Mouse (Mus musculus) liver, postnatal 0 days (tissue): ENCODE results near the gene Col5a2.

ENCODE experiments used
- CTCF ChIP-seq: sonication (generic); IDR thresholded peaks from 2 replicates; pipeline ENCODE4 v1.5.1; 2016; ENCODE audit warnings: antibody characterized with exemption, low read depth
- EP300 ChIP-seq: IDR thresholded peaks from 2 replicates; pipeline ENCODE4 v1.6.1; 2016; ENCODE audit warnings: antibody characterized with exemption, low read depth, mild to moderate bottlenecking

DNA sequence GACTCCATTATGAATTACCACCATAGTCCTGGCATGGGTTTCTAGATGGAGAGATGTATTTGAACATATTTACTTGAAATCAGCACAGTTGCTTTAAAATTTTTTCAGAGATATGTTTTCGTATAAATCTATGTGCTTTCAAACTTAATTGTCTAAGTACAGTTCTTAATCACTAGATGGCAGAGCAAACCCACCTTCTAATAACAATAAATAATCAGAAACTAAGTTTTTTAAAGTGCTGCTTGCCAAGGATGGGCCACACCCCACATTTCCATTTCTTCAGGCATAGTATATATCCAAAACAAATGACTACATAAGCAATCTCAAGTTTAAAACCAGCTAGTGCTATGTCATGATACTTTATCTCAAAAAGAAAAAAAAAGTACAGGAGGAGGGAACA, 54.2 kb downstream of the Col5a2 start:
- TF ChIP-seq CTCF (no peak), EP300 (no peak)
